Mouse (Mus musculus): Measurements from ENCODE around the gene Hdac4. TPM values are rescaled to one million over a fixed set of nuclear protein-coding genes. Genes with fewer than 3 reads are reported as not detected.

The Hdac4 gene
- polyA plus RNA-seq, 1 experiment = 0.35 TPM

GRCm38 (mm10) chr1:92215131-92215638, 19.7 kb upstream of the Hdac4 start:
- no peaks in the 10 kb centered on the region for H3K4me1 ChIP-seq (ENCODE audit: control insufficient read depth)

GRCm38 (mm10) chr1:92212003-92212750, 16.7 kb upstream of the Hdac4 start:
- Histone ChIP-seq H3K4me1 (ENCODE audit: control insufficient read depth) (no peaks in the 10 kb centered on the region), H3K9me3 (ENCODE audit: control insufficient read depth, low read length) (no peaks in the 10 kb centered on the region), H3K4me3 (replicated peaks) (no peak overlapping the region), H3K27me3 (ENCODE audit: control insufficient read depth) (no peaks in the 10 kb centered on the region; the same call in 1 of the 2 replicates), H3K36me3 (ENCODE audit: control insufficient read depth) (no peaks in the 10 kb centered on the region)
- TF ChIP-seq GATA1 (IDR thresholded peaks at IDR 0.05; ENCODE audit: low read length) (no peak), TAL1 (IDR thresholded peaks at IDR 0.05; ENCODE audit: low read length) (no peak)

More at GRCm38 (mm10) chr1:92215131-92215638, 19.7 kb upstream of the Hdac4 start:
- Histone ChIP-seq H3K36me3 (ENCODE audit: control insufficient read depth) (no peaks in the 10 kb centered on the region), H3K27me3 (ENCODE audit: control insufficient read depth) (no peaks in the 10 kb centered on the region), H3K9me3 (ENCODE audit: control insufficient read depth, low read length) (no peaks in the 10 kb centered on the region), H3K4me3 (replicated peaks) (no peak overlapping the region)
- TF ChIP-seq TAL1 (IDR thresholded peaks at IDR 0.05; ENCODE audit: low read length) (no peak), GATA1 (IDR thresholded peaks at IDR 0.05; ENCODE audit: low read length) (no peak)

DNA sequence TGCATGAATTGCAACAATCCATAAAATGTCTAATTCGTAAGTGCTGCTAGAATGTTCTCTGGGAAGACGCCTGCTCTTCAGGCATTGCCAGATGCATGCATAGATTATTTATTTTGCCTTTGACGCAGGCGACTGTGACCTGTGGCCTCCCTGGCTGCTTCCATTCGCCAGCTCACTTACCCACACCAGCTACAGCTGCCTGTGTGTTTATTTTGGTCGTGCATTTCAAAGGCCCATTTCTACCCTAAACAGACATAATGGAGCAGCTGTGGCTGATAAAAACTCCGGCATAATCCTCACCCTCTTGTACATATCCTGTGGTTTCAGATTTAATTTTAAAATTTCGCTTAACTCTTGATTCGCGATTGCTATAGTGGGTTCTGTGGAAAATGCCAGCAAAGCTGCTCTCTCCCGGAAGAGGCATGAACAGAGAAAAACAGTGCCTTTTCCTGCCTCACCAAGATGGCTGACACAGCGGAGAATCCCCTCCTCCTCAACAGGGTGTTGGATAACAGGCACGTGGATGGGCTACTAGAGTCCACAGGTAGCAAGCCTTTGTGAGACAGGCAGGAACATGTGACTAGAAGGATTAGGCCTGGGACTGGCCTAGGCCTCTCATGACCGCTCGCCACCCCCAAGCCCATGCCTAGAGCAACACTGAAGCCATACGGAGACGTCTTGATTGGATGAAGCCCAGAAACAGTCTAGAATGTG, 7.3 kb upstream of the Hdac4 start:
- no peaks in the 10 kb centered on the region for H3K4me1 ChIP-seq (ENCODE audit: control insufficient read depth)
- H3K4me3 ChIP-seq (replicated peaks) = no peak overlapping the region
- TF ChIP-seq GATA1 (IDR thresholded peaks at IDR 0.05; ENCODE audit: low read length) (no peak), TAL1 (IDR thresholded peaks at IDR 0.05; ENCODE audit: low read length) (no peak)
- H3K9me3 ChIP-seq (ENCODE audit: control insufficient read depth, low read length) = no peaks in the 10 kb centered on the region; the same call in 1 of the 2 replicates
- no peaks in the 10 kb centered on the region for H3K36me3 ChIP-seq (ENCODE audit: control insufficient read depth)
- H3K27me3 ChIP-seq (ENCODE audit: control insufficient read depth) = no peaks in the 10 kb centered on the region; the same call in 1 of the 2 replicates

DNA sequence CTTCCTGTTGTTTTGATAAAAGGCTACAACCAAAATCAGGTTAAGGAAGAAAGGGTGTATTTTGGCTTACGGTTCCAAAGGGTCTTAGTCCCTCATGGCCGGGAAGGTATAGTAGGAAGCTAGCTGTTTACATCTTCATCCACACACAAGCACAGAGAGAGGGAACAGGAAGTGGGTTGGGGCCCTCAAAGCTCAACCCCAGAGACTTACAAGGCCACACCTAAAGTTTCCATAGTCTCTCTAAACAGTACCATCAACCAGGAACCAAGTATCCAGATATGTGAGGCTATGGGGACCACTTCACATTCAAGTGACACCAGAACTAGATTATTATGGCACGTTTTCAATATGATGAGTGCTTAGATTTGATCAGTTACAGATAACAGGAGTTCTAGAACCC, 5.0 kb downstream of the Hdac4 start:
- H3K4me3 ChIP-seq (replicated peaks) = no peak overlapping the region
- no peaks in the 10 kb centered on the region for H3K4me1 ChIP-seq (ENCODE audit: control insufficient read depth)
- no peak for TF ChIP-seq TAL1 (IDR thresholded peaks at IDR 0.05; ENCODE audit: low read length)
- no peaks in the 10 kb centered on the region for H3K9me3 ChIP-seq (ENCODE audit: control insufficient read depth, low read length)
- H3K27me3 ChIP-seq (ENCODE audit: control insufficient read depth) = peaks cover 3% of the 10 kb centered on the region; the same call in 1 of the 2 replicates
- no peaks in the 10 kb centered on the region for H3K36me3 ChIP-seq (ENCODE audit: control insufficient read depth)

DNA sequence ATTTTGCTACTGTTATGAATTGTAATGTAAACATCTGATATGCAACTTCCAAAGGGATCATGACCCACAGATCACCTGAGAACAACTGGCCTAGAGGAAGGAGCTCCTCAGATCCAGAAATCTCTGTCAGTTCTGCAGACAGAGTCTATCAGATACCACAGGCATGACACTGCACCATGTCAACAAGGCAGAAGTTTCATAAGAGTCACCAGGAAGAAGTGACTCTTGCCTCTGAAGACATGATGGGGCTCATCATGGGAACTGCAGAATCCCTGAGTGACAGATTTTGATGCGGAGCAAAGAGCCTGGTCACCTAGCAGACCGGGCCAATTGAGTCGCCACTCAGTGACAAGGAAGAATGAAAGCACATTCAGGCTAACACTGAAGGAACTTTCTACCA, 8.4 kb downstream of the Hdac4 start:
- no peak for TF ChIP-seq GATA1 (IDR thresholded peaks at IDR 0.05; ENCODE audit: low read length)
- TF ChIP-seq TAL1 (IDR thresholded peaks at IDR 0.05; ENCODE audit: low read length) = no peak
- Histone ChIP-seq H3K27me3 (ENCODE audit: control insufficient read depth) (peaks cover 5% of the 10 kb centered on the region), H3K36me3 (ENCODE audit: control insufficient read depth) (no peaks in the 10 kb centered on the region), H3K4me3 (replicated peaks) (no peak overlapping the region), H3K9me3 (ENCODE audit: control insufficient read depth, low read length) (no peaks in the 10 kb centered on the region), H3K4me1 (ENCODE audit: control insufficient read depth) (no peaks in the 10 kb centered on the region)

GRCm38 (mm10) chr1:92184600-92184999, 10.9 kb downstream of the Hdac4 start:
- peaks cover 11% of the 10 kb centered on the region for H3K4me1 ChIP-seq (ENCODE audit: control insufficient read depth)
- no peaks in the 10 kb centered on the region for H3K9me3 ChIP-seq (ENCODE audit: control insufficient read depth, low read length)
- H3K4me3 ChIP-seq (replicated peaks) = no peak overlapping the region
- no peak for TF ChIP-seq GATA1 (IDR thresholded peaks at IDR 0.05; ENCODE audit: low read length)
- no peak for TF ChIP-seq TAL1 (IDR thresholded peaks at IDR 0.05; ENCODE audit: low read length)
- peaks cover 5% of the 10 kb centered on the region for H3K27me3 ChIP-seq (ENCODE audit: control insufficient read depth)
- H3K36me3 ChIP-seq (ENCODE audit: control insufficient read depth) = no peaks in the 10 kb centered on the region

- no peaks in the 10 kb centered on the region for H3K9me3 ChIP-seq (ENCODE audit: control insufficient read depth, low read length)
- peaks cover 5% of the 10 kb centered on the region for H3K27me3 ChIP-seq (ENCODE audit: control insufficient read depth)
- no peaks in the 10 kb centered on the region for H3K36me3 ChIP-seq (ENCODE audit: control insufficient read depth)
- no peak overlapping the region for H3K4me3 ChIP-seq (replicated peaks)
- peaks cover 24% of the 10 kb centered on the region for H3K4me1 ChIP-seq (ENCODE audit: control insufficient read depth)
- TF ChIP-seq GATA1 (IDR thresholded peaks at IDR 0.05; ENCODE audit: low read length) (no peak), TAL1 (IDR thresholded peaks at IDR 0.05; ENCODE audit: low read length) (no peak)
Measured at GRCm38 (mm10) chr1:92183101-92183790, 12.3 kb downstream of the Hdac4 start.

DNA sequence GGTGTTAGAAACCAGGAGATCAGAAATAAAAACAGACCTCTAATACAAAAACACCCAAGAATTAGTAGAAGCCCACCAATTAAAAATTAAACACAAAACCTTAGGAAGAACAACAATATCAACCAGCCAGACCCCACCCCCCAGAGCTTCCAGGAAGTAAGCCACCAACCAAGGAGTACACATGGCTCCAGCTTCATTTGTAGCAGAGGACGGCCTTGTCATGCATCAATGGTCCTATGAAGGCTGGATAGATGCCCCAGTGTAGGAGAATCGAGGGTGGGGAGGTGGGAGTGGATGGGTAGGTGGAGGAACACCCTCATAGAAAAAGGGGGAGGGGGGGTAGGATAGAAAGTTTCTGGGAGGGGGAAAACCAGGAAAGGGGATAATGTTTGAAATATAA, 13.5 kb downstream of the Hdac4 start:
- no peaks in the 10 kb centered on the region for H3K36me3 ChIP-seq (ENCODE audit: control insufficient read depth)
- no peaks in the 10 kb centered on the region for H3K9me3 ChIP-seq (ENCODE audit: control insufficient read depth, low read length)
- peaks cover 3% of the 10 kb centered on the region; the same call in 1 of the 2 replicates for H3K27me3 ChIP-seq (ENCODE audit: control insufficient read depth)
- H3K4me1 ChIP-seq (ENCODE audit: control insufficient read depth) = peaks cover 27% of the 10 kb centered on the region
- no peak for TF ChIP-seq GATA1 (IDR thresholded peaks at IDR 0.05; ENCODE audit: low read length)
- TF ChIP-seq TAL1 (IDR thresholded peaks at IDR 0.05; ENCODE audit: low read length) = no peak
- H3K4me3 ChIP-seq (replicated peaks) = no peak overlapping the region
